In genomic region chr7:45530643-45531042, GRCm38 (mm10) we compare ENCODE assay signal across 13 mouse cellular contexts. TPM values are rescaled to one million over a fixed set of nuclear protein-coding genes. Genes with fewer than 3 reads are reported as not detected.
DNase-seq lines count a peak whose midpoint lies in the region; ATAC-seq and TF ChIP-seq lines count a peak whose summit lies in the region.
"Had no signal": no experiment of that assay in that cellular context is flagged by ENCODE, and none has a peak within 500 bp of the region (broad histone marks: within the 10 kb centered on the region; RNA-seq: fewer than 3 reads in every experiment).

No protein-coding gene starts in this region.

- 0 out of 2 replicates have a peak, but pooled peaks have one; percentile 28 for TF ChIP-seq POLR2A in embryonic fibroblast, embryonic 13.5 days (IDR thresholded peaks at IDR 0.05; ENCODE audit: low read depth, low read length)

- no peaks in the 10 kb centered on the region for H3K9me3 ChIP-seq in limb, embryonic 15.5 days

- H3K4me2 ChIP-seq in limb, embryonic 15.5 days = peak overlapping the region; percentile 8; the same call in 1 of the 2 replicates

- H3K9ac ChIP-seq in limb, embryonic 15.5 days = no peak overlapping the region
- H3K9ac ChIP-seq: liver, embryonic 14.5 days had no signal

- TF ChIP-seq CTCF in embryonic fibroblast, embryonic 13.5 days (IDR thresholded peaks at IDR 0.05; ENCODE audit: borderline replicate concordance, insufficient read depth, low read length) = no peak

- H3K36me3 ChIP-seq in limb, embryonic 15.5 days = no peaks in the 10 kb centered on the region

- WGBS in limb, embryonic 15.5 days = 51% methylated on average over 2 of the region's 2 CpGs

- intact Hi-C loops in gastrocnemius, postnatal 14 days (cut with DNase I; ENCODE audit: low total_unique reads) = no loop called here

- H3K27me3 ChIP-seq in limb, embryonic 15.5 days = no peaks in the 10 kb centered on the region

- H3K4me1 ChIP-seq in embryonic fibroblast, embryonic 13.5 days (ENCODE audit: control insufficient read depth, insufficient read depth, low read length) = no peaks in the 10 kb centered on the region
- H3K4me1 ChIP-seq in limb, embryonic 15.5 days = peaks cover 22% of the 10 kb centered on the region

- no peak overlapping the region for H3K27ac ChIP-seq in embryonic fibroblast, embryonic 13.5 days (ENCODE audit: insufficient read depth, low read length)
- peak overlapping the region; percentile 69 for H3K27ac ChIP-seq in limb, embryonic 15.5 days
- H3K27ac ChIP-seq: liver, embryonic 14.5 days had no signal

- H3K4me3 ChIP-seq in embryonic fibroblast, embryonic 13.5 days (ENCODE audit: insufficient read depth, low read length) = no peak overlapping the region
- H3K4me3 ChIP-seq in limb, embryonic 15.5 days = no peak overlapping the region

- no peak for ATAC-seq in limb, embryonic 15.5 days (ENCODE audit: insufficient number of reproducible peaks, low FRiP score, low TSS enrichment, low read depth)

- DNase-seq in gastrocnemius, postnatal 14 days = peak; percentile 60
- DNase-seq in gastrocnemius, adult 18-20 months (ENCODE audit: low spot score) = no peak
- DNase-seq in kidney, postnatal 10 days = peak; percentile 58
- no peak for DNase-seq in kidney, postnatal 25 days
- no peak for DNase-seq in MN1 (ENCODE audit: low spot score)
- DNase-seq in cerebellum, postnatal 36 days = no peak
- DNase-seq: kidney, adult 9 months; thymus, adult 2 months had no signal

RNA-seq across cellular contexts. Expression of gene Plekha4, which starts 4.5 kb away (rescaled TPM):
- 10 to 100 TPM in 1 of 2 experiments, 1 to 10 TPM in 1; 6.8 to 14.8 TPM for total RNA-seq in gastrocnemius, postnatal 14 days (2021)
- 1 to 10 TPM; 5.2 to 5.3 TPM for total RNA-seq in gastrocnemius, adult 18-20 months (2021)
- 9.1 and 11.4 TPM in 2 replicates for polyA plus RNA-seq in embryonic fibroblast, embryonic 13.5 days (2011; ENCODE audit: insufficient read length, low read depth, missing spikeins)
- 5.7 and 6.8 TPM in 2 replicates for polyA plus RNA-seq in limb, embryonic 15.5 days (2015; fragmentation: Nextera tagmentation; extraction: Ambion mirVana)
- total RNA-seq: common myeloid progenitor, adult 5-6 weeks; megakaryocyte-erythroid progenitor cell, adult 5-6 weeks had no signal

RNA-seq across cellular contexts. Expression of gene Ppp1r15a, which starts 4.6 kb away (rescaled TPM):
- total RNA-seq in gastrocnemius, postnatal 14 days (2021) = 10 to 100 TPM; 13.1 to 18.4 TPM
- 10 to 100 TPM; 28.6 to 63.5 TPM for total RNA-seq in gastrocnemius, adult 18-20 months (2021)
- polyA plus RNA-seq in embryonic fibroblast, embryonic 13.5 days (2011; ENCODE audit: insufficient read length, low read depth, missing spikeins) = 31.7 and 35.9 TPM in 2 replicates
- polyA plus RNA-seq in limb, embryonic 15.5 days (2015; fragmentation: Nextera tagmentation; extraction: Ambion mirVana) = 22.3 and 26.1 TPM in 2 replicates

RNA-seq across cellular contexts. Expression of gene Nucb1, which starts 20.4 kb away (rescaled TPM):
- total RNA-seq in gastrocnemius, postnatal 14 days (2021) = 100 to 1,000 TPM; 100 TPM
- total RNA-seq in gastrocnemius, adult 18-20 months (2021) = 10 to 100 TPM; 63.3 to 68.6 TPM
- polyA plus RNA-seq in embryonic fibroblast, embryonic 13.5 days (2011; ENCODE audit: insufficient read length, low read depth, missing spikeins) = 409 and 447 TPM in 2 replicates
- 279 and 295 TPM in 2 replicates for polyA plus RNA-seq in limb, embryonic 15.5 days (2015; fragmentation: Nextera tagmentation; extraction: Ambion mirVana)

RNA-seq across cellular contexts. Expression of gene Hsd17b14, which starts 24.1 kb away (rescaled TPM):
- total RNA-seq in gastrocnemius, postnatal 14 days (2021) = 1 to 10 TPM; 1.7 to 2.3 TPM
- 1 to 10 TPM in 1 of 2 experiments, under 1 TPM in 1; 0.91 to 1.9 TPM for total RNA-seq in gastrocnemius, adult 18-20 months (2021)
- polyA plus RNA-seq in embryonic fibroblast, embryonic 13.5 days (2011; ENCODE audit: insufficient read length, low read depth, missing spikeins) = not detected in 2 replicates
- polyA plus RNA-seq in limb, embryonic 15.5 days (2015; fragmentation: Nextera tagmentation; extraction: Ambion mirVana) = 0.74 and 1.1 TPM in 2 replicates
- total RNA-seq: common myeloid progenitor, adult 5-6 weeks; megakaryocyte-erythroid progenitor cell, adult 5-6 weeks had no signal

RNA-seq across cellular contexts. Expression of gene Bcat2, which starts 39.3 kb away (rescaled TPM):
- 10 to 100 TPM; 37.2 to 37.8 TPM for total RNA-seq in gastrocnemius, postnatal 14 days (2021)
- 10 to 100 TPM; 95.0 to 98.1 TPM for total RNA-seq in gastrocnemius, adult 18-20 months (2021)
- 25.7 and 30.6 TPM in 2 replicates for polyA plus RNA-seq in embryonic fibroblast, embryonic 13.5 days (2011; ENCODE audit: insufficient read length, low read depth, missing spikeins)
- polyA plus RNA-seq in limb, embryonic 15.5 days (2015; fragmentation: Nextera tagmentation; extraction: Ambion mirVana) = 63.4 and 64.4 TPM in 2 replicates

Comparison
In these comparisons a context has a peak if more than half of its experiments do, and no peak if none do; other contexts are left out.
1. DNase-seq: peak in gastrocnemius, postnatal 14 days (single experiment) and kidney, postnatal 10 days (single experiment); none in gastrocnemius, adult 18-20 months (single experiment), kidney, postnatal 25 days (0 of 2), MN1 (single experiment) and cerebellum, postnatal 36 days (0 of 2).